Mouse (Mus musculus) layer of hippocampus, postnatal 14 days (tissue): ENCODE measurements around the gene Mllt3. TPM values are rescaled to one million over a fixed set of nuclear protein-coding genes. Genes with fewer than 3 reads are reported as not detected.
A peak's percentile ranks its signal among the peaks of the same experiment; 100 is the strongest.

Experiments used
- DNase-seq, 2 experiments: peaks; one replicate each; pipeline ENCODE4 v3.0.0; 2021 to 2022; ENCODE audit warnings: low spot score in 2 of 2, mixed read lengths in 1 of 2
- total RNA-seq, 2 experiments: library from RNA; stranded (reverse); gene quantifications; 2 replicates each; pipeline ENCODE4 v1.2.3; 2021

The Mllt3 gene
- total RNA-seq, 2 experiments from 2014 or later: 46.8 to 47.3 TPM

DNA sequence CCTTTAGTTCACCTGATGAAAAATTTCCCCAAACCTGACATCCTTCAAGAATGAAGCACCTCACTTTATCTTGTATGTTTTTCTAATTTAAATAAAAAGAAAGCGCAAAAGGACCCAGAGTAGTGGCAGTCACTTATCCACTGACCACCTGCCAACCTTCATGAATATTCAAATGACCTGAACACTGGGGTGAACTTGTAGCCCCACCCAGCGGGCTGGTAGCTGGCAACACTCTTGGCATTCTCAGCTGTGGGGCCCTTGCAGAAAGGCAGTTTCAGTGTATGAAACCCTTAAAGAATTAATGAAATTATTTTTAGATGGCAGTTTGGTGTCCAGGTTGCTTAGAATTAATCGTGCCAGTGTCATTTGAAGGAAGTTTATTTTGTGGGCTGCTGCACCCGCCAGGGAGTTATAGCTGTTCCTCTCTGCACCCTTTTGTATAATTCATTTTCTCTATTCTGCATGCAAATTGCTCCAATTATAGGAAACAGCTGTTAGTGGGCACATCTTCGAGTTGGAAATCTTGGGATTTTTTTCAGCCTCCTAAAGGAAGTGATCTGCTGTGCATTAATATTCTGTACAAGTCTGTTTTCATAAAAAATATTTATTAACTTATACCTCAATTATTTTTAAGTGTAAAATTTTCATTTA, 149.8 kb downstream of the Mllt3 start:
- peak in 1 of 2 experiments; percentile 42 for DNase-seq

DNA sequence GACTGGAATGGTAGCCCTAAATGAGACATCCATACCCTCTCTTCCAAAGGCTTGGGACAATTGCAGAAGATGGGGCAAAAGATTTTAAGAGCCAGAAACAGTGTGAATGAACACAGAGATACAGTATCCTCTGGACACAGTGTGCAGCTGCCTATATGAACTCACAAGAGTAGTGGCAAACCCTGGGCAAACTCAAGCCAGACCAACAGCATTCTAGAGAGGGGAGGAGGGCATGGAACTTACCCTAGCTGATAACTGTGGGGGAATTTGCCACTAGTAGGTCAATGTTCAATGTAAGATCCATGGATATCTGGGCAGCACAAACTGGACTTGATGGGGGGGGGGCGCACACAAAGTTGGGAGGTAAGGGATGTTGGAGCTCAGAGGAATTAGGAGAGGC, 151.2 kb downstream of the Mllt3 start:
- DNase-seq: no peak

DNA sequence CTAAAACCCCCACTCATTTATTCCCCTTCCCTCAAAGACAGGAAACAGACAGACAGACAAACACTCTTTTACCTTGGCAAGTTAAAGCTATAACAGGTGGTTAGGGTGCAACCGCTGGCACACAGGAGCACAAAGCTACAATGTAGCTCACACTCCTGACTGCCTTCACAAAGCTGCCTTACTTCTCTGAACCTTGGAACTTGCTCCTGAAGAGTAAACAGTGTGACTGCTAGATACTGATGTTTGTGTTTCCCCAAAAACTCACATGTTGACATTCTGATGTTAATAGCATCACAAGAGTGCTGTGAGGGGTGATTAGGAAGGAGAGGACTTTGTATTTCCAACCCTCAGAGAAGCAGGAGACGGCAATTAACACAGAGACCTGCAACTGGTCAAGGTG, 151.6 kb downstream of the Mllt3 start:
- no peak for DNase-seq

DNA sequence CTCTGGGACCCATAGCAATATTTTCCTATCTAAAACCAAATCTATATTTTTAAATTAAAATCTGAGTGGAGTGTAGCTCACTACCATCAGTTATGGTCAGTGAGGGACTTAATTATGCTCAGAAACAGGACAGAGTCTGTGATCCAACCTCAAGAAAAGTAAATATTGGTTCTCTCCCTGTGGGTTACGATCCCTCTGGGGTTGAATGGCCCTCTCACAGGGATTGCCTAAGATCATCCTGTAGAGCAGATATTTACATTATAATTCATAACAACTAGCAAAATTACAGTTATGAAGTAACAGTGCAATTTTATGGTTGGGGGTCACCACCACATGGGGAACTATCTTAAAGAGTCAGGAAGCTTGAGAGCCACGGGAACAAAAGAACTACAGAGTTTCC, 152.9 kb downstream of the Mllt3 start:
- no peak for DNase-seq

DNA sequence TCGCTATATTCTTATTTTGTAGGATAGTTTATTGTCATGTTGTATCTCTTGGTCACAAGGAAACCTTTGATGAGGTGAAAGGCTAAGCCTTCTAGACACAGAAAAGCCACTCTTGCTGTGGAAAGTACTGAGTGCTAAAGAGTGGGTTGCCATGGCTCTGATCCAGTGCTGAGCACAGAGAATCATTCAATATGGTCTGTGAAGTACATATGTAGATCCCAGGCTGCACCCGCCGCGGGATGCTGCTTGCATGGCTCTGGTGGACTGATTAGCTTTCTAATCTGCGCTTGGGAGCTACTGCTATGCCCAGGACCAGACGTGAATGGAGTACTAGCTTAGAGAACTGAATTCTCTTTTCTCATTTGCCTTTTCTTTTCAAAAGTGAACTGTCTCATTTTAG, 154.5 kb downstream of the Mllt3 start:
- peak in 1 of 2 experiments; percentile 21 for DNase-seq

DNA sequence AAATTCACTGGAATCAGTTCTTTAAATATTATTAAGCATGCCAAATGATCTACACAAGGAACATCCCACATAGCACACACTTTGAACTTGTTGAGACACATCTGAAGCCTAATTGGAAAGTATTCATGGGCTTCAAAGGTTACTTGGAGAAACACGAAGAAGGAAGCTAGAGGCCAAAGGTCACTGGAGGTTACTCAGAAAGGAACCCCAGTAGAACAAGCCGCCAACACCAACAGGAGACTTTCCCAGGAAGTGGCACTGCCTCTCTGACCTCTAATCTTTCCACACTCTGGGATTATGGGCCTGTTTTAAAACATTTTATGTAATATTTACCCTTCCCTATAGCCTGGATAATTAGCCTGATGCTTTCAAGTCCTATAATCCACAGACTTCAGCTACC, 162.6 kb downstream of the Mllt3 start:
- no peak for DNase-seq

DNA sequence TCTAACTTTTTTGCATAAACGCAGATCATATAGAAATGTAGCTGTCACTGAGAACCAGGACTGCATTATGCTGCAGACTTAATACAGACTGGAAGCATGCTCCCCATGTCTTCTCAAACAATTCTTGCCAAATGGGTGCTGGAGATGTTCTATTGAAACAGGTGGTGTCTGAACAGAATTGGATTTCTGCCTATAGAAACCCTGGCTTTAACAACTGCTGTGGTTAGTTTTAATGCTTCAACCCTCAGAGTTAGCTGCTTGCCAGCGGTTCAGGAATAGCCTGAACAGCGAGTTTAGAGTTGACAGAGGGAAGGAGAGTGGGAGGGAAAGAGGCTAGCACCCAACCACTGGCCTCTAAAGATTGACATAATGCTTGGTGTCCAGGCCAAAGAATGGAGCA, 166.6 kb downstream of the Mllt3 start:
- DNase-seq: peak in 1 of 2 experiments; percentile 66

DNA sequence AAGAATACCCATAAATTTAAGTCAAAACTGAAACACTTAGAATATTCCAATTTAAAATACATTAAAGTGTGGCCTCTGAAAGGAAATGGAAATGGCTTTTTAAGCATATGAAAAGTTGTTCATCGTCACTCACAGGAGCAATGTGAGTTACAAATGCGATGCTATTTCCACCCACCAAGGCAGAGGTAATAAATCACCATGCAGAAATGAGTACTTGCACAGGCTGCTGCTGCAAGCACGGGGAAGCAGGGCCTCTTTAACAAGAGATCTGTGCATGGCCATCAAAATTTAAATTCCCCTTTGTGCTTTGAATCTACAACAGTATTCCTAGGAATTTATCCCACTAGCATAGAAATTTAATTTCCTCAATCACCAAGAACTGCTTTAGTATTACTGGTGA, 167.3 kb downstream of the Mllt3 start:
- no peak for DNase-seq

DNA sequence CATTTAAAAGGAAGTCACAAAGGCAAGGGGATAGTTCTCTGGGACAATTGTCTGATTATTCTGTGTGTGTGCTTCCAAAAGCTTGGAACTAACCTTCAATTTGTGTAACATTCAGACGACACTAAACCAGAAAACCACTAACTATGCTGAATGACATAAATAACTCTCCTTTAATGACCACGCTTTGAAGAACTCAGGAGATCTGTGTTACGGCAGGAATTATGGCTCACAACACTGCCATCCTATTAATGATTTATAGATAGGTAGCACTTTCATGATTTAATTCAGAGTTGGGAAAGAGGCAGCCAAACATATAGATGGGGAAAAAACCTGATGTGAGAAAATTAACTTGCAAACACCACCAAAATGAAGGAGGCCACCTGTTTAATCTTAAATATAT, 168.1 kb downstream of the Mllt3 start:
- no peak for DNase-seq

DNA sequence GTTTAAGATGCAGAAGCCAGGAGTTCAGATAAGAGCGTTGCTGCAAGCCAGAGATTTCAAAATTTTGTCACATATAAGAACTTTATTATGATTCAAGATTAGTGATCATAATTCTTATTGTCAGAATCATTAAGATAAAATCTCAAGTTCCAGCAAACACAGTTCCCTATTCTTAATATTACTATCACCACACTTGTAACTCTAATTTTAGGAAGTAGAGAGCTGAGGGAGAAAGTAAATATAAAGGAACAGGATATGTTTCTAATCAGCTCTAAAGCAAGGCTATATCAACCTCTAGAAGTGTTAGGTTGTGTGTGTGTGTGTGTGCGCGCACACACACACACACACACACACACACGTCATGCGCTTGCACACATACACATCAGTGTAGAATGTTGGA, 170.0 kb downstream of the Mllt3 start:
- DNase-seq: no peak

DNA sequence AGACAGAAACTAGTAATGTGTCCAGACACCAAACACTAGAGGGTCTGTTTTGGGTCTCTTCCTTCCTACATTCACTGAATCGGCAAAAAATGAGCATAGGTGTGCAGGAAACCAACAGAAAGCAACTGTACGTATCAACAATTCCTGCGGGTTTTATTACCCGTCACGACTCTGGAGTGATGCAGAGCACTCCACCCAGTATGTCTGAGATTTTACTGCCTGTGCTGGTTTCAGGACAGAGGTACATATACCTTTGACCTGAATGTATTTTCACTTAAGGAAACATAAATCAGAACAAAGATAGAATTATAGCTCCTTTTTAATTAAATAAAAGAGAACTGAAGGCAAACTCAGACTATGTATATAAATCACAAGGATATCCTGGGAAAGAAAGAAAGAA, 172.4 kb downstream of the Mllt3 start:
- no peak for DNase-seq

DNA sequence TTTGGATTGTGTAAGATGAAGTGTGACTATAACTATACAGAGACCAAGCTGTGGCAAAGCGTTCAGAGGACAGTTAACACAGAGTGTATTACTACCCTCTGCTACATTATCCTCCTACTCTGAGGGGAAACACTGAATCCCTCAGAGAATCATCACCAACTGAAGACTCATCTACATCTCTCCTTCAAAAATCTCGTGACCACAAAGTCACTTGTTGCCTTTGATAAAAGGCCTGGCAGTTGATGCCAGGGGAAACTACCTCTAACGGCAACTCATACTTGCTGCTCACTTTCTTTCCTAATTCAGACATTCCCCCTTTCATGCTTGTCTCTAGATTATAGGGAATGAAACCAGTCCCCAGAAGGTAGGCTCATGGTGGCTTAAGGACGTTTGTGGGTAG, 174.0 kb downstream of the Mllt3 start:
- no peak for DNase-seq

DNA sequence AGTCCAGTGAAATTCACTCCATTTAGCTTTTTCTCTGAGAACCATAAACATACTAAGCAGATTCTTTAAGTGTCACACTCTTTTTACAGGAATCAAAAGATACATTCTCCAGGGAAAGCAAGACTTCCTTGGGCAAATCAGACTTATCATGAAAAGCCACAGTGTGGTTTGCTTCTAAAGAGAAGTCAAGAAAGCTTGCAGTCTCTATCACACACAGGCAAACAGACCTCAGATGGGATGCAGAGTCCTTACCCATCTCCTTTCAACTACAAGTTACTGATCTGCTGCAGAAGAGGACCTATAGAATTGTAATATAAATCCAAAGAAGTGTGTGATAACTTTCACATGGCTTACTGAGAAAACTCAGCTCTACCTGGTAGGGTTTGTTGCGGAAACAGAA, 175.2 kb downstream of the Mllt3 start:
- DNase-seq: no peak

DNA sequence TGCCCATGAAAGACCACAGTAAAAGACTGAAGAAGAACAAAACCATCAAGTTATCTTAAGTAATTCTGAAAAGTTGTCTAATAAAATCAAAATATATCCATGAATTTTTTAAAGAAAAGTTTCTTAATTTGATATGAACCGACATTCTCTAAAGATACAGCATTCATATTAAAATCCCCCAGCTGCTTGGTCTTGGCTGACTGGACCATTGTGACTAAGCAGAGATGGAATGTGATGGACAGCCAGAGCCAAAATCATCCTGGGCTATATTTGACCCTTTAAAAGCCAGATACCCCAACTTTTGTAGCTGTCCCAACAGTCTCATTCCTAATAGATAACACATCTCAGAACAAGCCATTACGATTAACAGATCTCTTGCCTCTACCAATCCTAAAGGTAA, 180.7 kb downstream of the Mllt3 start:
- no peak for DNase-seq

DNA sequence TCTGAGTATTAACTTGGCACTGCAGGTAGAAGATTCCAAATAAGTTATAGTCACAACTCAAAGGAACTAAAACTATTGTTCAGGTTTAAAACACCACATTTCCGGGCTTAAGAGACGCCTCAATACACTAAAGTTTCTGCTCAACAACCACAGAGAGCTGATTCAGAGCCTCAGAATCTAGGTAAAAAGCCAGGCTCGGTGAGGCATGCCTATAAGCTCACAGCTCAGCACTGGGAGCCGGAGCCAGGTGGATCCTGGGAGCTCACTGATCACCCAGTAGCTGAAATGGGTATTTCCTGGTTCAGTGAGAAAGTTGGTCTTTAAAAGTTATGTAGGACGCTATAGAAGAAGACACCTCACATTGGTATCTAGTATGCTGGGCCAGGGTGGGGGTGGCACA, 183.1 kb downstream of the Mllt3 start:
- DNase-seq: no peak

DNA sequence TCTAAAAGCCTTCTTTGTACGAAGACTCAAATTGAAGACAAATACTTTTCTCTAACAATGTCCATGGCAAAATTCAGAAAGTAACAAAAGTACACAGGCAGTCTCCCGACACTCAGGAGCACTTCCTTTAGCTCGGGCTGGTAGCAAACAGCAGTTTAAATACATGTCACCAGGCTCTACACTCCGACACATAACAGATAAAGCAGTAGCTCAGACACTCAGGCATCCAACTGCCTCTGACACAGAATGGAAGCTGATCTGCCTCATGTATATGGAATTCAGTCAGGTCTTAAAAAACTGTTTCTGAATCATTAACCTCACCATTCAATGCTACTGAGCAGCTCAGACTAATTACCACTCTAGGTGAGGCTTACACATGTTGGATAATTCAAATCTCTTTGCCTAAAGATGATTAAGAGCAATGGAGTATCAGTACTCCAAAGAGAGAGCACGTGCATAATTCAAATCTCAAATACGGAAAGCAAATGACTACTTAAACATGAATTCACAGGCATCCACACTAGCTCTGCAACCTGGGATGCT, 188.4 kb downstream of the Mllt3 start:
- no peak for DNase-seq

DNA sequence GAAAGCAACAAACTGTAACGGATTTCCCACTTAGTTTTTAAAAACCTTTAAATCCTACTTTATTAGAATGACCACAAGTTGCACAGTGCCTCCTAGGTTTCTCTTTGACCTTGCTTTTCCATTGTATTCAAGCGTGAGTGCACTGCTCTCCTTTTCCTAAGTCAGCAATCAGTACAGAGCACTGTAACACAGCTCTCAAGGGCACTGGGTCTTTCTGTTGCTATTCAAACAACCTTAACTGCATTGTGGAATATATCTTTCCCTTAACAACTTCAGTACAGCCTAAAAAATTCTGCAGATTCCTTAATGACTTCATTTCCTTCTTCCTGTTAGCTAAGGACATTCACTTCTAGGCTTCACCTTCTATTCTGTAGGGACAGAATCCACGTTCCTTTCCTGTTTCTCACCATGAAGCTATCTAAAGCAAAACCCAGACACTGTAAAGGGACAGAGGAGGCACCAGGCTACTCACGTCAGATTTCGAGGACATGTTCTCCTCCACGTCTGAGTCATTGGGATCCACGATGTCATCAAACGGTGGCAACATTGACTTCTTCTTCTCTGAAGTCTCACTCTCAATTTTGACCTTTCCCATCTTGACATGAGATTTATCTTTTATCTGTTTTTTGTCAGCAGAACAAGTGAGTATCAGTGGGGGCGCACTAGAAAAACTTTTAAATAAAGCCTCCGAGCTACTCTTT, 192.8 kb downstream of the Mllt3 start:
- no peak for DNase-seq

DNA sequence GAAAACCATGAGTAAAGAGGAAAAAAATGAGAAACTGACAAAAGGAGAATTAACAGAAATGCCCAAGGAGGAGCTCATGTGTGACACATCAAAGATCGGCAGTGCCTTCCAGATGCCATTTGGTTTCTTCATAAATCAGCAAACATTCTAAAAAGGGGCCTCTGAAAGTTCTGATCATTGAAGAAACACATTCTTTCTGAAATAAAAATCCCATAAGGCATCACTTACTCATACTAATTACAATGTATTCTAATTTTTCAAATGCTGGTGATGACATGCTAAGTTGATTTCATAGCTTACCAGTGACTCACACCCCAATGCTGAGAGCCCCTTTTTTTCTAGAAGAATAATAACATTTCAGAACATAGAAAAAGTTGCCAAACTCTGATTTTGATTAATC, 194.4 kb downstream of the Mllt3 start:
- no peak for DNase-seq

DNA sequence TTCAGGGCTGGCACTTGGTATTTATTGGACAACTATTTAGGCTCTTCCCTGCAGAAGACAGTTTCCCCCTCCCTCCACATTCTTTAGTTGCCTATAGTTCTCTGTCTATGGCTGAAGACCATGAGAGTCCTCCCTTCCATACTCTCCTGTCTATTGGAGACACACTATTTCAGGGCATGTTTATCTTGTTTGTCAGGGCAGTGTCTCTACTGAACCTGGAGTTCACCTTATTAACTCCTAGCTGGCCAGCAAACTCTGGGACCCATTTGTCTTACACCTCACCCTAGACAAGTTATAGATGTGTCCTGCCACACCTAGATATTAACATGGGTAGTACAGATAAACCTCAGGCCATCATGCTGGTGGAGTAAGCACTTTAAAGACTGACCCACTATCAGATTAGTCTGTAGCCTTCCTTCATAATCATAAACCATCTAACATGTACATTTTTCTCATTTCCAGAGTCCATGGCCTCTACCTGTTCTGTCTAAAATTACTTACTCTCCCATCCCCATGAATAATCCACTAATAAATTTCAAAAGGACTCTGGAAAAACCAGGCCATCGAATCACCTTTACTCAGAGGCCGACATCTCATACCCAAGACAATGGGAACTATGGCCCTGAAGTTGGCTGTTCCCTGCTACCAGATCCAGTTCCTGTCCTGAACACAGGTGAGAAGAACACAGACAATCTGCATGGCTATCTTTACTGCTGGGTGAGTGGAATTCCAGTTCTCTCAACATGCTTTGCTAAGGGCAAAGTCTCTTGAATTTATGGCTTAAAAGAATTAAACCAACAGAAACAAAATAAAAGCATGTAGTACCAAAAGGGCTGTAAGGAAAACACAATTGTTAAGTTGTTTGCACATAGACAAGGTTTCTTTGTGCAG, 195.4 kb downstream of the Mllt3 start:
- DNase-seq: no peak

DNA sequence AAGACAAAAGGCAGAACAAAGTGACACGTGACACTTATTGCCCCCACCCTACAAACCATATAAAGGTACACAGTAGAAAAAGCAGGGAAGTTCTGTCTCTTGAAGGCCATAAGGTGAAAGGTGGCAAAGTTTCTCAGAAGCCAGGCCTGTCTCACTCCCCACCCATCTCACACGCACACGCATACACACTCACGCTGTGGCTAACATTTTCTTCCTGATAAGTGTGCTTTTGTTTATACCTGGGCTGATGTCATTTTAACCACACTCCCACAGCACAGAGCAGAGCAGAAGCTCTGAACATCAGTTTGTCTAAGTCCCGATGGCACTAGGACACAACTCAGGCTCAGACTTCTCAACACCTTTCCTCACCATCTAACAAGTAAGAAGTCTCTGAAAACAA, 196.9 kb downstream of the Mllt3 start:
- no peak for DNase-seq

DNA sequence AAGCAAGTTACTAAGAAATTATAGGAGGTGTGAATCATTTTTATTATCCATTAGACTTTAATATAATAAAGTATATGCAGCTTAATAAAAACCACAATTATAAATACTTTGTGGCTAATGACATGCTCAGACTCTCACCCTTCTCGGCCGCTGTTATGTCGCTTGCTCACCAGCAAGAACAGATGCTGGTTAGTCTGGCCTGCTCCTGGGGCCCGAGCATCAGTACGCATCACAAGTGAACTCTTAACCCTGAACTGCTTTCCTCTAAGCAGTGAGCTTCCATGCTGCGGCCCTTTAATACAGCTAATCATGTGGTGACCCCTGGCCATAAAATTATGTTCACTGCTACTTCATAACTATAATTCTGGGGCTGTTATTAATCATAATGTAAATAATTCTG, 198.0 kb downstream of the Mllt3 start:
- DNase-seq: no peak

DNA sequence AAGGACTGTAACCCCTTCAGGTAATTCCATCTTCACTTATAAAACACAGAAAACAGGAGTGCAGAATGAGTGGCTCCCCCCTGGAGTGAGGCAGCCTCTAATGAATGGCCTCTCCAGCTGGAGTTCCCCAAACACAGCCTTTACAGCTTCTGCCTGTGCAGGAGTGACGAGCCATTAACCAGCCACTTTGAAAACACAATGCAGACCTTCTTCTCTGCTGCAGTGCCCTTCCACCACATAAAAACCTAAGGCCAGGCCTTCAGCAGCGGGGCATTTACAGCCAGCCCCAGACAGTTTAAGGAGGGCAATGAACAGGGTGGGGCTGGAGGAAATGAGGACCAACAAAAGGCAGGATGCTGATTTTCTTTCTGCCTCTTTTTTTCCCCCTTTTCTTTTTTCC, 198.9 kb downstream of the Mllt3 start:
- DNase-seq: no peak
